Mouse (Mus musculus): ENCODE results near the gene March8. TPM values are rescaled to one million over a fixed set of nuclear protein-coding genes. Genes with fewer than 3 reads are reported as not detected.

The March8 gene
- polyA plus RNA-seq, 2 experiments, result 27.0 to 40.4 TPM

GRCm38 (mm10) chr6:116337466-116337834 lies 374 bp upstream of the March8 start:
- no peaks in the 10 kb centered on the region for H3K9me3 ChIP-seq (ENCODE audit: control insufficient read depth, low read length)
- ATAC-seq (ENCODE audit: low FRiP score, low read depth), result peak; percentile 19

GRCm38 (mm10) chr6:116338520-116338919 lies 696 bp downstream of the March8 start:
- WGBS, result 7% methylated on average over 8 of the region's 8 CpGs
- H3K27ac ChIP-seq (replicated peaks; ENCODE audit: low read depth, low read length), result no peak overlapping the region
- ATAC-seq (ENCODE audit: low FRiP score, low read depth), result no peak

More at GRCm38 (mm10) chr6:116337466-116337834, 374 bp upstream of the March8 start:
- Histone ChIP-seq H3K27me3 (ENCODE audit: control insufficient read depth, insufficient read depth, low read length) (no peaks in the 10 kb centered on the region), H3K4me1 (ENCODE audit: control insufficient read depth, insufficient read depth, low read length) (no peaks in the 10 kb centered on the region), H3K4me3 (replicated peaks; ENCODE audit: low read length) (peak overlapping the region; percentile 85), H3K4me2 (replicated peaks; ENCODE audit: low read depth, low read length, severe bottlenecking) (peak overlapping the region; percentile 71), H3K9ac (ENCODE audit: low read depth, low read length, severe bottlenecking) (peak overlapping the region; percentile 77), H3K27ac (replicated peaks; ENCODE audit: low read depth, low read length) (no peak overlapping the region), H3K36me3 (ENCODE audit: control insufficient read depth, insufficient read depth, low read length) (no peaks in the 10 kb centered on the region)
- WGBS, result under 1% methylated on average over 7 of the region's 7 CpGs
- TF ChIP-seq POLR2A (IDR thresholded peaks at IDR 0.05; ENCODE audit: borderline replicate concordance, extremely low read depth, insufficient read depth, insufficient read length), result no peak
- DNase-seq (ENCODE audit: low spot score), result no peak

GRCm38 (mm10) chr6:116339088-116339487 lies 1.3 kb downstream of the March8 start:
- Histone ChIP-seq H3K36me3 (ENCODE audit: control insufficient read depth, insufficient read depth, low read length) (no peaks in the 10 kb centered on the region), H3K9ac (ENCODE audit: low read depth, low read length, severe bottlenecking) (no peak overlapping the region), H3K27ac (replicated peaks; ENCODE audit: low read depth, low read length) (no peak overlapping the region), H3K9me3 (ENCODE audit: control insufficient read depth, low read length) (no peaks in the 10 kb centered on the region), H3K4me2 (replicated peaks; ENCODE audit: low read depth, low read length, severe bottlenecking) (peak overlapping the region; percentile 71; the same call in 1 of the 2 replicates), H3K4me1 (ENCODE audit: control insufficient read depth, insufficient read depth, low read length) (no peaks in the 10 kb centered on the region), H3K27me3 (ENCODE audit: control insufficient read depth, insufficient read depth, low read length) (no peaks in the 10 kb centered on the region), H3K4me3 (replicated peaks; ENCODE audit: low read length) (peak overlapping the region; percentile 85; the same call in 1 of the 2 replicates)
- DNase-seq (ENCODE audit: low spot score) (no peak), ATAC-seq (ENCODE audit: low FRiP score, low read depth) (no peak)
- no peak for TF ChIP-seq POLR2A (IDR thresholded peaks at IDR 0.05; ENCODE audit: borderline replicate concordance, extremely low read depth, insufficient read depth, insufficient read length)
- 87% methylated on average over 5 of the region's 5 CpGs for WGBS

More at GRCm38 (mm10) chr6:116338520-116338919, 696 bp downstream of the March8 start:
- Histone ChIP-seq H3K4me1 (ENCODE audit: control insufficient read depth, insufficient read depth, low read length) (no peaks in the 10 kb centered on the region), H3K9me3 (ENCODE audit: control insufficient read depth, low read length) (no peaks in the 10 kb centered on the region), H3K9ac (ENCODE audit: low read depth, low read length, severe bottlenecking) (peak overlapping the region; percentile 77), H3K4me2 (replicated peaks; ENCODE audit: low read depth, low read length, severe bottlenecking) (peak overlapping the region; percentile 71), H3K36me3 (ENCODE audit: control insufficient read depth, insufficient read depth, low read length) (no peaks in the 10 kb centered on the region), H3K27me3 (ENCODE audit: control insufficient read depth, insufficient read depth, low read length) (no peaks in the 10 kb centered on the region), H3K4me3 (replicated peaks; ENCODE audit: low read length) (peak overlapping the region; percentile 85)
- no peak for DNase-seq (ENCODE audit: low spot score)
- TF ChIP-seq POLR2A (IDR thresholded peaks at IDR 0.05; ENCODE audit: borderline replicate concordance, extremely low read depth, insufficient read depth, insufficient read length), result no peak

DNA sequence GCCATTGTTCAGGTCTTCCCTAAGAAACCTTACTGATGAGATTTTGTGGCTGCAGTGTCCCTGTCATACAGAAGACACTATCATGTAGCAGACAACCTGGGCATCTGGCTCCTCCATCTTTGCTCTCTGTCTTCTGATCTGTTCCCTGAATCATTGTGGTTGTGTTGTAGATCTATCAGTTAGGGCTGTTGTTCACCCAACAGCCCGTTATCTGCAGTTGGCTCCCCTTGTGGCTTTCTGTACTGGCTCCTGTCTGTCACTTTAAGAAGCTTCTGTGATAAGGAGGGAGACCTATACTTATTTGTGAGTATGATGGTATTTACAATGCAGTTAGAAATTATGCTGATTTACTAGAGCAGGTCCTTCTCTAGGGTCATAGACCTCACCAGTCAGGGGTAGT lies 2.7 kb downstream of the March8 start:
- no peak overlapping the region for H3K27ac ChIP-seq (replicated peaks; ENCODE audit: low read depth, low read length)
- H3K9me3 ChIP-seq (ENCODE audit: control insufficient read depth, low read length), result no peaks in the 10 kb centered on the region
- H3K9ac ChIP-seq (ENCODE audit: low read depth, low read length, severe bottlenecking), result no peak overlapping the region
- H3K4me1 ChIP-seq (ENCODE audit: control insufficient read depth, insufficient read depth, low read length), result no peaks in the 10 kb centered on the region
- H3K36me3 ChIP-seq (ENCODE audit: control insufficient read depth, insufficient read depth, low read length), result no peaks in the 10 kb centered on the region
- H3K4me2 ChIP-seq (replicated peaks; ENCODE audit: low read depth, low read length, severe bottlenecking), result no peak overlapping the region
- no peak for TF ChIP-seq POLR2A (IDR thresholded peaks at IDR 0.05; ENCODE audit: borderline replicate concordance, extremely low read depth, insufficient read depth, insufficient read length)
- no peaks in the 10 kb centered on the region for H3K27me3 ChIP-seq (ENCODE audit: control insufficient read depth, insufficient read depth, low read length)
- ATAC-seq (ENCODE audit: low FRiP score, low read depth) (no peak), DNase-seq (ENCODE audit: low spot score) (no peak)
- 90% methylated on average over 1 of the region's 1 CpGs for WGBS
- no peak overlapping the region for H3K4me3 ChIP-seq (replicated peaks; ENCODE audit: low read length)

DNA sequence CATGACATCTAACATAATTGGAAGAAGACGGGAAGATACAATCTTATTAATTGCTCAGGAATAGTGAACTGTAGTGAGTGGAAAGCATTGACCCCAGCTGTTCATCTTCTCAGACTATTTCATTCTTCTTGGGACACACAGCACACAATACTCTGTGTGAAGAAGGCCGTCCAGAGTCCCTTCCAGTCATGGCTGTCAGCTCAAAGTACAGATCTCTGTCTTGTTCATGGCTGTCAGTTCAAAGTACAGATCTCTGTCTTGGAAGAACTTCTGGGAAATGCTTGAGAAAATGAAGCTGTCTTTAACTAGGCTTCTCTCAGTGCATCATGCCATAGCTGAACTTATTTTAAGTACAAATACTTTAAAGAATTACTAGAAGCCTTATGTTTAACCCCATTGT lies 10.1 kb downstream of the March8 start:
- H3K27me3 ChIP-seq (ENCODE audit: control insufficient read depth, insufficient read depth, low read length), result no peaks in the 10 kb centered on the region
- H3K4me3 ChIP-seq (replicated peaks; ENCODE audit: low read length), result no peak overlapping the region
- no peaks in the 10 kb centered on the region for H3K36me3 ChIP-seq (ENCODE audit: control insufficient read depth, insufficient read depth, low read length)
- H3K27ac ChIP-seq (replicated peaks; ENCODE audit: low read depth, low read length), result no peak overlapping the region
- 86% methylated on average over 2 of the region's 2 CpGs for WGBS
- DNase-seq (ENCODE audit: low spot score) (no peak), ATAC-seq (ENCODE audit: low FRiP score, low read depth) (no peak)
- H3K4me2 ChIP-seq (replicated peaks; ENCODE audit: low read depth, low read length, severe bottlenecking), result no peak overlapping the region
- TF ChIP-seq POLR2A (IDR thresholded peaks at IDR 0.05; ENCODE audit: borderline replicate concordance, extremely low read depth, insufficient read depth, insufficient read length), result no peak
- no peaks in the 10 kb centered on the region for H3K4me1 ChIP-seq (ENCODE audit: control insufficient read depth, insufficient read depth, low read length)
- no peaks in the 10 kb centered on the region for H3K9me3 ChIP-seq (ENCODE audit: control insufficient read depth, low read length)
- H3K9ac ChIP-seq (ENCODE audit: low read depth, low read length, severe bottlenecking), result no peak overlapping the region

DNA sequence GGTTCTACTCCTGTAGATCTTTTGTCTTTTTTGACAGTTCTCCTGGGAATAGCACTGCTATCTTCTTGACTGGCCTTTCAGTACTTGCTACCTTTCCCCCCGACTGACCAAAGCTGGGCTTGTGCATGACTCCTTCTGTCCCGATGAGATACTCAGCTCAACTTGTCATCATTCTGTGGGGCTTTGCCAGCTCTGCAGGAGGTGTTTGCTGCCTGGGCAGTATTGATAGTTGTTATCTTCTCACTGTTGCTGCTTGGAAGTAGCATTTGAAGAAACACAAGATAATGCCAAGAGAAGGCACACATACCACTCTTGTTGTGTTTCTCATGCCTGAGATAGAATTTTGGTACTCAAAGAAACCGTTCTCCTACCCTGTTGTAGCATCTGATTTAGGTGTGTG lies 12.2 kb downstream of the March8 start:
- Histone ChIP-seq H3K4me3 (replicated peaks; ENCODE audit: low read length) (no peak overlapping the region), H3K4me2 (replicated peaks; ENCODE audit: low read depth, low read length, severe bottlenecking) (no peak overlapping the region), H3K4me1 (ENCODE audit: control insufficient read depth, insufficient read depth, low read length) (no peaks in the 10 kb centered on the region), H3K9me3 (ENCODE audit: control insufficient read depth, low read length) (no peaks in the 10 kb centered on the region), H3K27me3 (ENCODE audit: control insufficient read depth, insufficient read depth, low read length) (no peaks in the 10 kb centered on the region), H3K36me3 (ENCODE audit: control insufficient read depth, insufficient read depth, low read length) (no peaks in the 10 kb centered on the region), H3K27ac (replicated peaks; ENCODE audit: low read depth, low read length) (no peak overlapping the region), H3K9ac (ENCODE audit: low read depth, low read length, severe bottlenecking) (no peak overlapping the region)
- no peak for TF ChIP-seq POLR2A (IDR thresholded peaks at IDR 0.05; ENCODE audit: borderline replicate concordance, extremely low read depth, insufficient read depth, insufficient read length)
- DNase-seq (ENCODE audit: low spot score) (no peak), ATAC-seq (ENCODE audit: low FRiP score, low read depth) (no peak)
- 87% methylated on average over 3 of the region's 3 CpGs for WGBS
